Mouse (Mus musculus): Measurements from ENCODE around the gene Apobec3. TPM values are rescaled to one million over a fixed set of nuclear protein-coding genes. Genes with fewer than 3 reads are reported as not detected.
"Not testable (repeated sequence)": the region's sequence is repeated elsewhere in the genome, so short reads cannot be mapped to it uniquely, and the experiment has no call there.

The Apobec3 gene
- polyA plus RNA-seq, 1 experiment = 140 TPM

- WGBS = 2% methylated on average over 22 of the region's 22 CpGs
- H3K27ac ChIP-seq (ENCODE audit: control insufficient read depth, insufficient read depth, low read depth, low read length, poor library complexity) = no peak overlapping the region
- TF ChIP-seq POLR2A (IDR thresholded peaks at IDR 0.05; ENCODE audit: borderline replicate concordance, control insufficient read depth, low read depth, low read length) = no peak
- H3K4me3 ChIP-seq (replicated peaks; ENCODE audit: control insufficient read depth, low read depth, low read length) = no peak overlapping the region
- H3K4me1 ChIP-seq (ENCODE audit: control insufficient read depth, insufficient read depth, low read length) = no peaks in the 10 kb centered on the region; the same call in 1 of the 2 replicates
These were observed 42.4 kb downstream of the Apobec3 start for GRCm38 (mm10) chr15:79933670-79934514.

- no peak overlapping the region for H3K27ac ChIP-seq (ENCODE audit: control insufficient read depth, insufficient read depth, low read depth, low read length, poor library complexity)
- TF ChIP-seq POLR2A (IDR thresholded peaks at IDR 0.05; ENCODE audit: borderline replicate concordance, control insufficient read depth, low read depth, low read length) (no peak), CTCF (IDR thresholded peaks at IDR 0.05; ENCODE audit: control insufficient read depth, insufficient read depth, low read length) (no peak)
- H3K4me1 ChIP-seq (ENCODE audit: control insufficient read depth, insufficient read depth, low read length) = no peaks in the 10 kb centered on the region; the same call in 1 of the 2 replicates
- H3K4me3 ChIP-seq (replicated peaks; ENCODE audit: control insufficient read depth, low read depth, low read length) = no peak overlapping the region
- 1% methylated on average over 10 of the region's 10 CpGs for WGBS
These were observed 43.3 kb downstream of the Apobec3 start for GRCm38 (mm10) chr15:79934776-79935175.

GRCm38 (mm10) chr15:79935654-79936373 lies 44.4 kb downstream of the Apobec3 start:
- Histone ChIP-seq H3K4me3 (replicated peaks; ENCODE audit: control insufficient read depth, low read depth, low read length) (no peak overlapping the region), H3K4me1 (ENCODE audit: control insufficient read depth, insufficient read depth, low read length) (no peaks in the 10 kb centered on the region; the same call in 1 of the 2 replicates), H3K27ac (ENCODE audit: control insufficient read depth, insufficient read depth, low read depth, low read length, poor library complexity) (no peak overlapping the region)
- no peak for TF ChIP-seq POLR2A (IDR thresholded peaks at IDR 0.05; ENCODE audit: borderline replicate concordance, control insufficient read depth, low read depth, low read length)
- no peak for TF ChIP-seq CTCF (IDR thresholded peaks at IDR 0.05; ENCODE audit: control insufficient read depth, insufficient read depth, low read length)
- 58% methylated on average over 9 of the region's 9 CpGs for WGBS

GRCm38 (mm10) chr15:79936374-79936751 lies 44.9 kb downstream of the Apobec3 start:
- H3K27ac ChIP-seq (ENCODE audit: control insufficient read depth, insufficient read depth, low read depth, low read length, poor library complexity) = no peak overlapping the region
- TF ChIP-seq CTCF (IDR thresholded peaks at IDR 0.05; ENCODE audit: control insufficient read depth, insufficient read depth, low read length) = no peak
- no peak for TF ChIP-seq POLR2A (IDR thresholded peaks at IDR 0.05; ENCODE audit: borderline replicate concordance, control insufficient read depth, low read depth, low read length)
- H3K4me1 ChIP-seq (ENCODE audit: control insufficient read depth, insufficient read depth, low read length) = no peaks in the 10 kb centered on the region; the same call in 1 of the 2 replicates
- H3K4me3 ChIP-seq (replicated peaks; ENCODE audit: control insufficient read depth, low read depth, low read length) = no peak overlapping the region
- WGBS = 75% methylated on average over 7 of the region's 7 CpGs

- 83% methylated on average over 12 of the region's 12 CpGs for WGBS
- Histone ChIP-seq H3K4me3 (replicated peaks; ENCODE audit: control insufficient read depth, low read depth, low read length) (no peak overlapping the region), H3K4me1 (ENCODE audit: control insufficient read depth, insufficient read depth, low read length) (no peaks in the 10 kb centered on the region), H3K27ac (ENCODE audit: control insufficient read depth, insufficient read depth, low read depth, low read length, poor library complexity) (no peak overlapping the region)
- TF ChIP-seq POLR2A (IDR thresholded peaks at IDR 0.05; ENCODE audit: borderline replicate concordance, control insufficient read depth, low read depth, low read length) (no peak), CTCF (IDR thresholded peaks at IDR 0.05; ENCODE audit: control insufficient read depth, insufficient read depth, low read length) (no peak)
These were observed 47.6 kb downstream of the Apobec3 start for GRCm38 (mm10) chr15:79939020-79939419.

- not testable (repeated sequence) for H3K4me3 ChIP-seq (replicated peaks; ENCODE audit: control insufficient read depth, low read depth, low read length); H3K27ac ChIP-seq (ENCODE audit: control insufficient read depth, insufficient read depth, low read depth, low read length, poor library complexity); H3K4me1 ChIP-seq (ENCODE audit: control insufficient read depth, insufficient read depth, low read length)
- 84% methylated on average over 6 of the region's 7 CpGs for WGBS
These were observed 48.0 kb downstream of the Apobec3 start for GRCm38 (mm10) chr15:79939501-79939900.

- no peak for TF ChIP-seq POLR2A (IDR thresholded peaks at IDR 0.05; ENCODE audit: borderline replicate concordance, control insufficient read depth, low read depth, low read length)
- TF ChIP-seq CTCF (IDR thresholded peaks at IDR 0.05; ENCODE audit: control insufficient read depth, insufficient read depth, low read length) = no peak
- no peak overlapping the region for H3K4me3 ChIP-seq (replicated peaks; ENCODE audit: control insufficient read depth, low read depth, low read length)
- H3K27ac ChIP-seq (ENCODE audit: control insufficient read depth, insufficient read depth, low read depth, low read length, poor library complexity) = no peak overlapping the region
- no peaks in the 10 kb centered on the region for H3K4me1 ChIP-seq (ENCODE audit: control insufficient read depth, insufficient read depth, low read length)
- WGBS = 85% methylated on average over 16 of the region's 16 CpGs
These were observed 48.5 kb downstream of the Apobec3 start for GRCm38 (mm10) chr15:79939913-79940312.

- Histone ChIP-seq H3K4me3 (replicated peaks; ENCODE audit: control insufficient read depth, low read depth, low read length) (no peak overlapping the region), H3K27ac (ENCODE audit: control insufficient read depth, insufficient read depth, low read depth, low read length, poor library complexity) (no peak overlapping the region), H3K4me1 (ENCODE audit: control insufficient read depth, insufficient read depth, low read length) (no peaks in the 10 kb centered on the region)
- 21% methylated on average over 8 of the region's 8 CpGs for WGBS
- TF ChIP-seq POLR2A (IDR thresholded peaks at IDR 0.05; ENCODE audit: borderline replicate concordance, control insufficient read depth, low read depth, low read length) = no peak
- peak; percentile 86 for TF ChIP-seq CTCF (IDR thresholded peaks at IDR 0.05; ENCODE audit: control insufficient read depth, insufficient read depth, low read length)
These were observed 49.5 kb downstream of the Apobec3 start for GRCm38 (mm10) chr15:79940932-79941331.

Data from bone marrow, adult 2 months (tissue).